Mouse (Mus musculus): ENCODE measurements around the gene Cpxm1.

DNA sequence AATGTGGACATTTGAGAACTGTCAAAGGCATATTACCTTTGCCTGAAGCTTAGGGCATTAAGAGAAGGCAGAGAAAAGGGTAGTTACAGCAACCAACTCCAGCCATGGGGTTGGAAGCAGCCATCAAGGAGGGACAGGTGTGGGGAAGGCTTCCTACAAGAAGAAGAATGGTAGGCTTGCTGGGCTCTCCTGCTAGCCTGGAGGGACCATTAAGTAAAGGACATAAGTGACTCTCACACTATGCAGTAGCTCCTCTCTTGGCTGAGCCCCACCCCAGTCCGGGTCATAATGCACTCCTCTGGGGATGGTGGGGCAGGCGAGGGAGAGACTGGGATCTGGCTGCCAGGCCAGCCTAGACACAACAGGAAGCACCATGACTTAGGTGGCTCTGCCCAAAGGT lies 8.8 kb upstream of the Cpxm1 start, which contains the start of gene Tmem239:
- TF ChIP-seq CTCF (IDR thresholded peaks at IDR 0.05; ENCODE audit: low read depth, low read length) (no peak), POLR2A (IDR thresholded peaks at IDR 0.05; ENCODE audit: borderline replicate concordance, low read depth, low read length) (no peak)

Data from bone marrow macrophage, adult 2 months (primary cell).